In genomic region chr3:87935776-87936175, GRCm38 (mm10) we compare ENCODE assay signal across 8 mouse cellular contexts. TPM values are rescaled to one million over a fixed set of nuclear protein-coding genes. Genes with fewer than 3 reads are reported as not detected.
A peak's percentile ranks its signal among the peaks of the same experiment; 100 is the strongest.
DNase-seq lines count a peak whose midpoint lies in the region; ATAC-seq and TF ChIP-seq lines count a peak whose summit lies in the region.

No protein-coding gene starts in this region.

- no peak overlapping the region for H3K9ac ChIP-seq in limb, embryonic 14.5 days (ENCODE audit: low read depth, low read length, severe bottlenecking)

- no peak for DNase-seq in testis, postnatal 14 days (ENCODE audit: low spot score)
- peak; percentile 89 for DNase-seq in embryo, embryonic 10 days (ENCODE audit: low spot score)
- peak; percentile 61 to 64 for DNase-seq in gastrocnemius, postnatal 36 days
- peak; percentile 82 for DNase-seq in kidney, adult 2 months
- DNase-seq in limb, embryonic 14.5 days (ENCODE audit: low spot score), result peak; percentile 94
- DNase-seq in spleen, postnatal 4 days (ENCODE audit: low spot score in 2 of 2), result peak; percentile 72 to 90

- ATAC-seq in limb, embryonic 14.5 days (ENCODE audit: low FRiP score, low read depth), result peak; percentile 72; the same call in 1 of the 2 replicates
- ATAC-seq in monocyte, adult 5-6 weeks (replicated peaks; ENCODE audit: insufficient number of reproducible peaks, low FRiP score, low TSS enrichment, poor library complexity, severe bottlenecking), result 0 out of 2 replicates have a peak, but pooled peaks have one; percentile 57

- no peak for TF ChIP-seq POLR2A in testis, adult 2 months (IDR thresholded peaks at IDR 0.05; ENCODE audit: control insufficient read depth, low read depth, low read length)
- no peak for TF ChIP-seq POLR2A in kidney, adult 2 months (IDR thresholded peaks at IDR 0.05; ENCODE audit: low read depth, low read length)
- no peak for TF ChIP-seq POLR2A in limb, embryonic 14.5 days (IDR thresholded peaks at IDR 0.05; ENCODE audit: borderline replicate concordance, extremely low read depth, insufficient read depth, insufficient read length)

- no peaks in the 10 kb centered on the region for H3K9me3 ChIP-seq in limb, embryonic 14.5 days (ENCODE audit: control insufficient read depth, low read length)

- peak; percentile 55; the same call in 1 of the 2 replicates for TF ChIP-seq CTCF in testis, adult 2 months (IDR thresholded peaks at IDR 0.05; ENCODE audit: control insufficient read depth, insufficient read depth, insufficient replicate concordance, low read depth, low read length)
- TF ChIP-seq CTCF in kidney, adult 2 months (conservative IDR thresholded peaks at IDR 0.05; ENCODE audit: insufficient read depth, insufficient read length, low read depth, low read length), result peak; percentile 89

- H3K27me3 ChIP-seq in testis, adult 2 months (ENCODE audit: control insufficient read depth, insufficient read depth, low read length), result no peaks in the 10 kb centered on the region
- H3K27me3 ChIP-seq in kidney, adult 2 months (replicated peaks; ENCODE audit: control insufficient read depth, insufficient read depth, low read length), result no peaks in the 10 kb centered on the region
- no peaks in the 10 kb centered on the region for H3K27me3 ChIP-seq in limb, embryonic 14.5 days (ENCODE audit: control insufficient read depth, insufficient read depth, low read length)

- no peak overlapping the region for H3K4me3 ChIP-seq in testis, adult 2 months (ENCODE audit: control insufficient read depth, low read depth, low read length)
- no peak overlapping the region for H3K4me3 ChIP-seq in kidney, adult 2 months (ENCODE audit: insufficient read depth, low read depth, low read length)
- no peak overlapping the region for H3K4me3 ChIP-seq in limb, embryonic 14.5 days (replicated peaks; ENCODE audit: low read length)

- H3K27ac ChIP-seq in testis, adult 2 months (ENCODE audit: control insufficient read depth, insufficient read depth, low read depth, low read length), result no peak overlapping the region
- H3K27ac ChIP-seq in kidney, adult 2 months (ENCODE audit: insufficient read depth, low read depth, low read length), result peak overlapping the region; percentile 42; the same call in 1 of the 2 replicates
- no peak overlapping the region for H3K27ac ChIP-seq in limb, embryonic 14.5 days (replicated peaks; ENCODE audit: low read depth, low read length)

- H3K4me2 ChIP-seq in limb, embryonic 14.5 days (replicated peaks; ENCODE audit: low read depth, low read length, severe bottlenecking), result no peak overlapping the region

- H3K36me3 ChIP-seq in testis, adult 2 months (ENCODE audit: control insufficient read depth, insufficient read depth, low read length), result peaks cover 2% of the 10 kb centered on the region
- H3K36me3 ChIP-seq in kidney, adult 2 months (ENCODE audit: control insufficient read depth, insufficient read depth, low read length), result peaks cover 2% of the 10 kb centered on the region
- H3K36me3 ChIP-seq in limb, embryonic 14.5 days (ENCODE audit: control insufficient read depth, insufficient read depth, low read length), result peaks cover 77% of the 10 kb centered on the region

- 99% methylated on average over 2 of the region's 2 CpGs for WGBS in kidney, adult 2 months
- WGBS in limb, embryonic 14.5 days, result 94% methylated on average over 2 of the region's 2 CpGs

- intact Hi-C loops in gastrocnemius, postnatal 36 days (cut with DNase I), result loop anchor here (2.0 to 10.0 kb wide), 3 partner anchors 25 to 139 kb away; partner anchors contain the start of gene Ttc24

- H3K4me1 ChIP-seq in testis, adult 2 months (ENCODE audit: control insufficient read depth, insufficient read depth, low read length), result no peaks in the 10 kb centered on the region
- H3K4me1 ChIP-seq in kidney, adult 2 months (ENCODE audit: control insufficient read depth, insufficient read depth, low read length), result peaks cover 8% of the 10 kb centered on the region
- peaks cover 7% of the 10 kb centered on the region for H3K4me1 ChIP-seq in limb, embryonic 14.5 days (ENCODE audit: control insufficient read depth, insufficient read depth, low read length)

RNA-seq across cellular contexts. Expression of gene Rrnad1, which starts 5.3 kb away (rescaled TPM):
- polyA plus RNA-seq in testis, adult 2 months (2012; rRNA removed), result 22.2 and 24.4 TPM in 2 replicates
- 1 to 10 TPM; 3.0 to 4.1 TPM for total RNA-seq in gastrocnemius, postnatal 36 days (2021)
- polyA plus RNA-seq in kidney, adult 2 months (2012; rRNA removed), result 19.3 and 27.3 TPM in 2 replicates
- polyA plus RNA-seq in limb, embryonic 14.5 days (2012; rRNA removed), result 53.6 and 61.8 TPM in 2 replicates
- 15.6 and 18.7 TPM in 2 replicates for polyA plus RNA-seq in limb, embryonic 14.5 days (2014; fragmentation: Nextera tagmentation; extraction: Ambion mirVana)
- total RNA-seq in monocyte, adult 5-6 weeks (2017), result 12.9 to 20.5 TPM (median 16.9 TPM) in 3 replicates

RNA-seq across cellular contexts. Expression of gene Isg20l2, which starts 5.7 kb away (rescaled TPM):
- 59.9 and 60.6 TPM in 2 replicates for polyA plus RNA-seq in testis, adult 2 months (2012; rRNA removed)
- 1 to 10 TPM; 6.2 to 8.0 TPM for total RNA-seq in gastrocnemius, postnatal 36 days (2021)
- 11.0 and 11.5 TPM in 2 replicates for polyA plus RNA-seq in kidney, adult 2 months (2012; rRNA removed)
- polyA plus RNA-seq in limb, embryonic 14.5 days (2012; rRNA removed), result 35.7 and 39.7 TPM in 2 replicates
- polyA plus RNA-seq in limb, embryonic 14.5 days (2014; fragmentation: Nextera tagmentation; extraction: Ambion mirVana), result 26.7 and 27.0 TPM in 2 replicates
- total RNA-seq in monocyte, adult 5-6 weeks (2017), result 33.3 to 49.0 TPM (median 35.4 TPM) in 3 replicates

RNA-seq across cellular contexts. Expression of gene Crabp2, which starts 12.7 kb away (rescaled TPM):
- 0.26 and 2.0 TPM in 2 replicates for polyA plus RNA-seq in testis, adult 2 months (2012; rRNA removed)
- total RNA-seq in gastrocnemius, postnatal 36 days (2021), result under 1 TPM; 0.37 to 0.48 TPM
- 0.88 and 0.94 TPM in 2 replicates for polyA plus RNA-seq in kidney, adult 2 months (2012; rRNA removed)
- polyA plus RNA-seq in limb, embryonic 14.5 days (2012; rRNA removed), result 176 and 192 TPM in 2 replicates
- 267 and 331 TPM in 2 replicates for polyA plus RNA-seq in limb, embryonic 14.5 days (2014; fragmentation: Nextera tagmentation; extraction: Ambion mirVana)
- total RNA-seq in monocyte, adult 5-6 weeks (2017), result not detected in 3 replicates

RNA-seq across cellular contexts. Expression of gene Mrpl24, which starts 16.5 kb away (rescaled TPM):
- polyA plus RNA-seq in testis, adult 2 months (2012; rRNA removed), result 79.1 and 96.3 TPM in 2 replicates
- total RNA-seq in gastrocnemius, postnatal 36 days (2021), result 10 to 100 TPM; 36.7 to 42.3 TPM
- polyA plus RNA-seq in kidney, adult 2 months (2012; rRNA removed), result 71.9 and 100 TPM in 2 replicates
- 88.6 and 124 TPM in 2 replicates for polyA plus RNA-seq in limb, embryonic 14.5 days (2012; rRNA removed)
- polyA plus RNA-seq in limb, embryonic 14.5 days (2014; fragmentation: Nextera tagmentation; extraction: Ambion mirVana), result 66.2 and 75.7 TPM in 2 replicates
- 149 to 161 TPM (median 154 TPM) in 3 replicates for total RNA-seq in monocyte, adult 5-6 weeks (2017)

RNA-seq across cellular contexts. Expression of gene Hdgf, which starts 29.7 kb away (rescaled TPM):
- polyA plus RNA-seq in testis, adult 2 months (2012; rRNA removed), result 167 and 171 TPM in 2 replicates
- 100 to 1,000 TPM; 183 to 199 TPM for total RNA-seq in gastrocnemius, postnatal 36 days (2021)
- polyA plus RNA-seq in kidney, adult 2 months (2012; rRNA removed), result 104 and 113 TPM in 2 replicates
- polyA plus RNA-seq in limb, embryonic 14.5 days (2012; rRNA removed), result 160 and 203 TPM in 2 replicates
- polyA plus RNA-seq in limb, embryonic 14.5 days (2014; fragmentation: Nextera tagmentation; extraction: Ambion mirVana), result 260 and 268 TPM in 2 replicates
- 64.5 to 128 TPM (median 77.2 TPM) in 3 replicates for total RNA-seq in monocyte, adult 5-6 weeks (2017)

Comparison
In these comparisons a context has a peak if more than half of its experiments do, and no peak if none do; other contexts are left out.
1. RNA of gene Crabp2, which starts 12.7 kb away (polyA plus RNA-seq): 176 to 331 TPM in limb, embryonic 14.5 days; 0.88 to 0.94 TPM in kidney, adult 2 months and 0.26 to 2.0 TPM in testis, adult 2 months; every median in the first group is over 10 times any median in the second.